ENCODE assay signal across 8 mouse cellular contexts in genomic region chr10:77509403-77510187, GRCm38 (mm10). TPM values are rescaled to one million over a fixed set of nuclear protein-coding genes. Genes with fewer than 3 reads are reported as not detected.
DNase-seq lines count a peak whose midpoint lies in the region; ATAC-seq and TF ChIP-seq lines count a peak whose summit lies in the region.

No protein-coding gene starts in this region.

- peak overlapping the region; percentile 38; the same call in 1 of the 2 replicates for H3K9ac ChIP-seq in heart, embryonic 14.5 days (ENCODE audit: low read length)
- H3K9ac ChIP-seq in kidney, postnatal 0 days (ENCODE audit: low read depth, low read length) = no peak overlapping the region
- H3K9ac ChIP-seq in liver, embryonic 16.5 days (ENCODE audit: low read depth, low read length) = no peak overlapping the region
- no peak overlapping the region for H3K9ac ChIP-seq in neural tube, embryonic 14.5 days (replicated peaks; ENCODE audit: low read depth, low read length)

- DNase-seq in CD4-positive, CD25-positive, alpha-beta regulatory T cell, adult 2 months (ENCODE audit: low read depth, low spot score) = peak; percentile 90
- DNase-seq in brain, embryonic 14.5 days (ENCODE audit: low read depth) = peak; percentile 88
- peak; percentile 91 for DNase-seq in kidney, postnatal 0 days (ENCODE audit: low spot score)
- DNase-seq in testis, postnatal 14 days (ENCODE audit: low spot score) = peak; percentile 40

- no peak overlapping the region for H3K4me2 ChIP-seq in heart, embryonic 14.5 days (ENCODE audit: low read length)
- no peak overlapping the region for H3K4me2 ChIP-seq in kidney, postnatal 0 days (ENCODE audit: low read length)
- peak overlapping the region; percentile 10; the same call in 1 of the 2 replicates for H3K4me2 ChIP-seq in liver, embryonic 16.5 days (ENCODE audit: low read depth, low read length)
- no peak overlapping the region for H3K4me2 ChIP-seq in neural tube, embryonic 14.5 days (ENCODE audit: low read depth, low read length)

- ATAC-seq in erythroid progenitor cell, adult 5-6 weeks (replicated peaks; ENCODE audit: low FRiP score, poor library complexity, severe bottlenecking) = peak; percentile 58; the same call in 1 of the 2 replicates
- peak; percentile 62 for ATAC-seq in heart, embryonic 14.5 days (ENCODE audit: insufficient number of reproducible peaks, insufficient read depth, low FRiP score, low read depth)
- ATAC-seq in kidney, postnatal 0 days (replicated peaks; ENCODE audit: low FRiP score, low read depth) = peak; percentile 82
- ATAC-seq in liver, embryonic 16.5 days (ENCODE audit: low read depth) = peak; percentile 77
- peak; percentile 88 for ATAC-seq in neural tube, embryonic 14.5 days (ENCODE audit: low read depth)

- H3K4me1 ChIP-seq in heart, embryonic 14.5 days (ENCODE audit: control insufficient read depth in 2 of 2, insufficient read depth in 2 of 2, low read length in 2 of 2) = peaks cover 2 to 12% of the 10 kb centered on the region in 2 experiments
- H3K4me1 ChIP-seq in kidney, postnatal 0 days (replicated peaks; ENCODE audit: insufficient read depth, low read length) = no peaks in the 10 kb centered on the region
- peaks cover 16% of the 10 kb centered on the region for H3K4me1 ChIP-seq in liver, embryonic 16.5 days (ENCODE audit: control insufficient read depth, low read depth, low read length)
- H3K4me1 ChIP-seq in neural tube, embryonic 14.5 days (ENCODE audit: control insufficient read depth, insufficient read depth, low read length) = 0 out of 2 replicates have a peak, but pooled peaks cover 9% of the 10 kb centered on the region

- H3K27me3 ChIP-seq in heart, embryonic 14.5 days (ENCODE audit: control insufficient read depth, insufficient read depth, low read length) = no peaks in the 10 kb centered on the region
- no peaks in the 10 kb centered on the region for H3K27me3 ChIP-seq in kidney, postnatal 0 days (ENCODE audit: insufficient read depth, low read length)
- H3K27me3 ChIP-seq in liver, embryonic 16.5 days (ENCODE audit: control insufficient read depth, insufficient read depth, low read depth, low read length) = no peaks in the 10 kb centered on the region
- no peaks in the 10 kb centered on the region for H3K27me3 ChIP-seq in neural tube, embryonic 14.5 days (ENCODE audit: control insufficient read depth, insufficient read depth, low read length)

- WGBS in heart, embryonic 14.5 days = 56% methylated on average over 12 of the region's 12 CpGs
- 34% methylated on average over 12 of the region's 12 CpGs for WGBS in kidney, postnatal 0 days
- 48% methylated on average over 12 of the region's 12 CpGs for WGBS in liver, embryonic 16.5 days (ENCODE audit: insufficient replicate concordance)
- 52% methylated on average over 12 of the region's 12 CpGs for WGBS in neural tube, embryonic 14.5 days

- TF ChIP-seq POLR2A in brain, embryonic 14.5 days (IDR thresholded peaks at IDR 0.05; ENCODE audit: borderline replicate concordance, extremely low read depth, insufficient read depth, insufficient read length, poor library complexity, severe bottlenecking) = no peak

- peaks cover 88% of the 10 kb centered on the region for H3K36me3 ChIP-seq in heart, embryonic 14.5 days (ENCODE audit: control insufficient read depth, insufficient read depth, low read length)
- 0 out of 2 replicates have a peak, but pooled peaks cover 17% of the 10 kb centered on the region for H3K36me3 ChIP-seq in kidney, postnatal 0 days (ENCODE audit: insufficient read depth, low read length)
- peaks cover 5% of the 10 kb centered on the region for H3K36me3 ChIP-seq in liver, embryonic 16.5 days (ENCODE audit: control insufficient read depth, insufficient read depth)
- peaks cover 27% of the 10 kb centered on the region for H3K36me3 ChIP-seq in neural tube, embryonic 14.5 days (ENCODE audit: control insufficient read depth, insufficient read depth, low read length)

- peak; percentile 93 for TF ChIP-seq CTCF in brain, embryonic 14.5 days (IDR thresholded peaks at IDR 0.05; ENCODE audit: borderline replicate concordance, extremely low read depth, insufficient read depth, insufficient read length)
- peak; percentile 99 for TF ChIP-seq CTCF in kidney, postnatal 0 days (IDR thresholded peaks at IDR 0.05; ENCODE audit: low read depth)

- no peak overlapping the region for H3K4me3 ChIP-seq in heart, embryonic 14.5 days (ENCODE audit: control insufficient read depth in 1 of 2, insufficient read depth in 1 of 2, low read depth in 1 of 2, low read length in 2 of 2)
- no peak overlapping the region for H3K4me3 ChIP-seq in kidney, postnatal 0 days (replicated peaks; ENCODE audit: low read depth, low read length)
- H3K4me3 ChIP-seq in liver, embryonic 16.5 days (ENCODE audit: low read depth, low read length) = no peak overlapping the region
- H3K4me3 ChIP-seq in neural tube, embryonic 14.5 days (ENCODE audit: low read depth, low read length) = no peak overlapping the region

- H3K27ac ChIP-seq in heart, embryonic 14.5 days (replicated peaks in 1 of 2; ENCODE audit: control insufficient read depth in 1 of 2, insufficient read depth in 1 of 2, low read depth in 2 of 2, low read length in 2 of 2) = no peak overlapping the region
- H3K27ac ChIP-seq in kidney, postnatal 0 days = peak overlapping the region; percentile 27
- peak overlapping the region; percentile 43 for H3K27ac ChIP-seq in liver, embryonic 16.5 days (ENCODE audit: low read length)
- H3K27ac ChIP-seq in neural tube, embryonic 14.5 days (ENCODE audit: low read depth, low read length) = no peak overlapping the region

- H3K9me3 ChIP-seq in heart, embryonic 14.5 days (ENCODE audit: control insufficient read depth, low read length) = no peaks in the 10 kb centered on the region
- no peaks in the 10 kb centered on the region for H3K9me3 ChIP-seq in kidney, postnatal 0 days (replicated peaks; ENCODE audit: low read length)
- no peaks in the 10 kb centered on the region for H3K9me3 ChIP-seq in liver, embryonic 16.5 days (replicated peaks; ENCODE audit: control insufficient read depth, low read length)
- H3K9me3 ChIP-seq in neural tube, embryonic 14.5 days (ENCODE audit: control insufficient read depth, low read length) = no peaks in the 10 kb centered on the region

RNA-seq across cellular contexts. Expression of gene Fam207a, which starts 6.0 kb away (rescaled TPM):
- polyA plus RNA-seq in brain, embryonic 14.5 days (2012; rRNA removed) = 38.1 and 38.8 TPM in 2 replicates
- total RNA-seq in erythroid progenitor cell, adult 5-6 weeks (2015; ENCODE audit: low replicate concordance) = 2.2 and 5.9 TPM in 2 replicates
- total RNA-seq in erythroid progenitor cell, adult 5-6 weeks (2017; ENCODE audit: low replicate concordance) = 13.2 and 16.2 TPM in 2 replicates
- polyA plus RNA-seq in heart, embryonic 14.5 days (2014; fragmentation: Nextera tagmentation; extraction: Ambion mirVana) = 23.0 TPM in 2 replicates
- polyA plus RNA-seq in kidney, postnatal 0 days (2015; fragmentation: Nextera tagmentation; extraction: Ambion mirVana) = 32.7 and 34.1 TPM in 2 replicates
- 12.1 and 13.8 TPM in 2 replicates for polyA plus RNA-seq in liver, embryonic 16.5 days (2015; fragmentation: Nextera tagmentation; extraction: Ambion mirVana)
- polyA plus RNA-seq in neural tube, embryonic 14.5 days (2014; fragmentation: Nextera tagmentation; extraction: Ambion mirVana) = 39.8 and 46.5 TPM in 2 replicates

RNA-seq across cellular contexts. Expression of gene Itgb2, which starts 20.5 kb away (rescaled TPM):
- polyA plus RNA-seq in brain, embryonic 14.5 days (2012; rRNA removed) = 0.62 and 0.94 TPM in 2 replicates
- total RNA-seq in erythroid progenitor cell, adult 5-6 weeks (2015; ENCODE audit: low replicate concordance) = 36.4 and 37.3 TPM in 2 replicates
- 20.9 and 29.3 TPM in 2 replicates for total RNA-seq in erythroid progenitor cell, adult 5-6 weeks (2017; ENCODE audit: low replicate concordance)
- 1.5 and 2.4 TPM in 2 replicates for polyA plus RNA-seq in heart, embryonic 14.5 days (2014; fragmentation: Nextera tagmentation; extraction: Ambion mirVana)
- 1.4 and 1.6 TPM in 2 replicates for polyA plus RNA-seq in kidney, postnatal 0 days (2015; fragmentation: Nextera tagmentation; extraction: Ambion mirVana)
- 18.2 and 20.6 TPM in 2 replicates for polyA plus RNA-seq in liver, embryonic 16.5 days (2015; fragmentation: Nextera tagmentation; extraction: Ambion mirVana)
- 0.44 and 1.2 TPM in 2 replicates for polyA plus RNA-seq in neural tube, embryonic 14.5 days (2014; fragmentation: Nextera tagmentation; extraction: Ambion mirVana)

Comparison
In these comparisons a context has a peak if more than half of its experiments do, and no peak if none do; other contexts are left out.
1. DNase-seq: peak in every context shown above with its lines; median percentile 91 in kidney, postnatal 0 days; 90 in CD4-positive, CD25-positive, alpha-beta regulatory T cell, adult 2 months; 88 in brain, embryonic 14.5 days; 40 in testis, postnatal 14 days.
2. H3K27ac ChIP-seq: peak in kidney, postnatal 0 days (single experiment) and liver, embryonic 16.5 days (single experiment); none in heart, embryonic 14.5 days (0 of 2) and neural tube, embryonic 14.5 days (single experiment).
3. Peak in every context shown above with its lines, with median percentiles within 50 percentile points of each other: ATAC-seq.